Mouse (Mus musculus): ENCODE data around the gene Cog3. TPM values are rescaled to one million over a fixed set of nuclear protein-coding genes. Genes with fewer than 3 reads are reported as not detected.

The Cog3 gene
- 19.6 and 25.4 TPM in 2 replicates for polyA plus RNA-seq (2014; fragmentation: Nextera tagmentation; extraction: Ambion mirVana)

- under 1% methylated on average over 77 of the region's 78 CpGs for WGBS
Measured at GRCm38 (mm10) chr14:75753991-75754817, at the start of gene Cog3. Gene Cog3 (minus strand): TSS chr14:75754517.

GRCm38 (mm10) chr14:75797769-75798386, 43.6 kb upstream of the Cog3 start:
- Histone ChIP-seq H3K27me3 (ENCODE audit: control insufficient read depth, insufficient read depth, low read length) (no peaks in the 10 kb centered on the region), H3K9ac (replicated peaks; ENCODE audit: low read length) (no peak overlapping the region), H3K4me3 (replicated peaks; ENCODE audit: low read depth, low read length) (no peak overlapping the region), H3K4me2 (ENCODE audit: low read length) (no peak overlapping the region), H3K36me3 (ENCODE audit: control insufficient read depth, insufficient read depth, low read length) (no peaks in the 10 kb centered on the region), H3K4me1 (ENCODE audit: control insufficient read depth, insufficient read depth, low read length) (no peaks in the 10 kb centered on the region), H3K9me3 (ENCODE audit: control insufficient read depth, low read length) (no peaks in the 10 kb centered on the region), H3K27ac (replicated peaks; ENCODE audit: low read depth, low read length) (no peak overlapping the region)
- no peak for DNase-seq
- no peak for ATAC-seq (ENCODE audit: low FRiP score, low TSS enrichment)
- WGBS, result 68% methylated on average over 5 of the region's 5 CpGs

More at GRCm38 (mm10) chr14:75753991-75754817, at the start of gene Cog3:
- peak; percentile 97 for DNase-seq
- H3K9ac ChIP-seq (replicated peaks; ENCODE audit: low read length), result peak within 1 kb of the TSS; percentile 92
- no peaks in the 10 kb centered on the region for H3K27me3 ChIP-seq (ENCODE audit: control insufficient read depth, insufficient read depth, low read length)
- H3K36me3 ChIP-seq (ENCODE audit: control insufficient read depth, insufficient read depth, low read length), result no peaks in the 10 kb centered on the region; the same call in 1 of the 2 replicates
- no peaks in the 10 kb centered on the region for H3K9me3 ChIP-seq (ENCODE audit: control insufficient read depth, low read length)
- peaks cover 26% of the 10 kb centered on the region for H3K4me1 ChIP-seq (ENCODE audit: control insufficient read depth, insufficient read depth, low read length)
- peak; percentile 98 for ATAC-seq (ENCODE audit: low FRiP score, low TSS enrichment)
- H3K4me2 ChIP-seq (ENCODE audit: low read length), result peak within 1 kb of the TSS; percentile 86
- H3K4me3 ChIP-seq (replicated peaks; ENCODE audit: low read depth, low read length), result peak within 1 kb of the TSS; percentile 97
- peak within 1 kb of the TSS; percentile 85 for H3K27ac ChIP-seq (replicated peaks; ENCODE audit: low read depth, low read length)

- ATAC-seq (ENCODE audit: low FRiP score, low TSS enrichment) (no peak), DNase-seq (no peak)
- H3K36me3 ChIP-seq (ENCODE audit: control insufficient read depth, insufficient read depth, low read length), result no peaks in the 10 kb centered on the region
- no peak overlapping the region for H3K27ac ChIP-seq (replicated peaks; ENCODE audit: low read depth, low read length)
- 89% methylated on average over 4 of the region's 4 CpGs for WGBS
- H3K9ac ChIP-seq (replicated peaks; ENCODE audit: low read length), result no peak overlapping the region
- H3K9me3 ChIP-seq (ENCODE audit: control insufficient read depth, low read length), result no peaks in the 10 kb centered on the region
- H3K4me1 ChIP-seq (ENCODE audit: control insufficient read depth, insufficient read depth, low read length), result no peaks in the 10 kb centered on the region
- H3K4me2 ChIP-seq (ENCODE audit: low read length), result no peak overlapping the region
- no peaks in the 10 kb centered on the region for H3K27me3 ChIP-seq (ENCODE audit: control insufficient read depth, insufficient read depth, low read length)
- H3K4me3 ChIP-seq (replicated peaks; ENCODE audit: low read depth, low read length), result no peak overlapping the region
Measured at GRCm38 (mm10) chr14:75795918-75796317, 41.6 kb upstream of the Cog3 start.

GRCm38 (mm10) chr14:75794726-75795125, 40.4 kb upstream of the Cog3 start:
- 77% methylated on average over 5 of the region's 5 CpGs for WGBS
- Histone ChIP-seq H3K4me2 (ENCODE audit: low read length) (no peak overlapping the region), H3K4me3 (replicated peaks; ENCODE audit: low read depth, low read length) (no peak overlapping the region), H3K36me3 (ENCODE audit: control insufficient read depth, insufficient read depth, low read length) (no peaks in the 10 kb centered on the region), H3K27ac (replicated peaks; ENCODE audit: low read depth, low read length) (no peak overlapping the region), H3K9me3 (ENCODE audit: control insufficient read depth, low read length) (no peaks in the 10 kb centered on the region), H3K27me3 (ENCODE audit: control insufficient read depth, insufficient read depth, low read length) (no peaks in the 10 kb centered on the region), H3K4me1 (ENCODE audit: control insufficient read depth, insufficient read depth, low read length) (no peaks in the 10 kb centered on the region), H3K9ac (replicated peaks; ENCODE audit: low read length) (no peak overlapping the region)
- DNase-seq, result no peak
- no peak for ATAC-seq (ENCODE audit: low FRiP score, low TSS enrichment)

GRCm38 (mm10) chr14:75794324-75794723, 40.0 kb upstream of the Cog3 start:
- H3K27me3 ChIP-seq (ENCODE audit: control insufficient read depth, insufficient read depth, low read length), result no peaks in the 10 kb centered on the region
- no peaks in the 10 kb centered on the region for H3K4me1 ChIP-seq (ENCODE audit: control insufficient read depth, insufficient read depth, low read length)
- H3K9me3 ChIP-seq (ENCODE audit: control insufficient read depth, low read length), result no peaks in the 10 kb centered on the region
- no peak overlapping the region for H3K9ac ChIP-seq (replicated peaks; ENCODE audit: low read length)
- WGBS, result 67% methylated on average over 6 of the region's 6 CpGs
- no peak overlapping the region for H3K4me3 ChIP-seq (replicated peaks; ENCODE audit: low read depth, low read length)
- no peaks in the 10 kb centered on the region for H3K36me3 ChIP-seq (ENCODE audit: control insufficient read depth, insufficient read depth, low read length)
- H3K27ac ChIP-seq (replicated peaks; ENCODE audit: low read depth, low read length), result no peak overlapping the region
- ATAC-seq (ENCODE audit: low FRiP score, low TSS enrichment) (no peak), DNase-seq (no peak)
- H3K4me2 ChIP-seq (ENCODE audit: low read length), result no peak overlapping the region

GRCm38 (mm10) chr14:75793110-75793509, 38.8 kb upstream of the Cog3 start:
- H3K9ac ChIP-seq (replicated peaks; ENCODE audit: low read length), result no peak overlapping the region
- DNase-seq (no peak), ATAC-seq (ENCODE audit: low FRiP score, low TSS enrichment) (no peak)
- H3K9me3 ChIP-seq (ENCODE audit: control insufficient read depth, low read length), result no peaks in the 10 kb centered on the region
- no peak overlapping the region for H3K4me2 ChIP-seq (ENCODE audit: low read length)
- WGBS, result 94% methylated on average over 4 of the region's 4 CpGs
- no peak overlapping the region for H3K4me3 ChIP-seq (replicated peaks; ENCODE audit: low read depth, low read length)
- H3K27ac ChIP-seq (replicated peaks; ENCODE audit: low read depth, low read length), result no peak overlapping the region
- no peaks in the 10 kb centered on the region for H3K4me1 ChIP-seq (ENCODE audit: control insufficient read depth, insufficient read depth, low read length)
- no peaks in the 10 kb centered on the region for H3K36me3 ChIP-seq (ENCODE audit: control insufficient read depth, insufficient read depth, low read length)
- H3K27me3 ChIP-seq (ENCODE audit: control insufficient read depth, insufficient read depth, low read length), result no peaks in the 10 kb centered on the region

- ATAC-seq (ENCODE audit: low FRiP score, low TSS enrichment) (no peak), DNase-seq (no peak)
- Histone ChIP-seq H3K4me1 (ENCODE audit: control insufficient read depth, insufficient read depth, low read length) (no peaks in the 10 kb centered on the region), H3K36me3 (ENCODE audit: control insufficient read depth, insufficient read depth, low read length) (no peaks in the 10 kb centered on the region), H3K9ac (replicated peaks; ENCODE audit: low read length) (no peak overlapping the region), H3K9me3 (ENCODE audit: control insufficient read depth, low read length) (no peaks in the 10 kb centered on the region), H3K27ac (replicated peaks; ENCODE audit: low read depth, low read length) (no peak overlapping the region), H3K27me3 (ENCODE audit: control insufficient read depth, insufficient read depth, low read length) (no peaks in the 10 kb centered on the region), H3K4me3 (replicated peaks; ENCODE audit: low read depth, low read length) (no peak overlapping the region), H3K4me2 (ENCODE audit: low read length) (no peak overlapping the region)
- WGBS, result 91% methylated on average over 3 of the region's 3 CpGs
Measured at GRCm38 (mm10) chr14:75791372-75791771, 37.1 kb upstream of the Cog3 start.

- Histone ChIP-seq H3K9me3 (ENCODE audit: control insufficient read depth, low read length) (no peaks in the 10 kb centered on the region), H3K4me1 (ENCODE audit: control insufficient read depth, insufficient read depth, low read length) (0 out of 2 replicates have a peak, but pooled peaks cover 4% of the 10 kb centered on the region), H3K27ac (replicated peaks; ENCODE audit: low read depth, low read length) (no peak overlapping the region), H3K36me3 (ENCODE audit: control insufficient read depth, insufficient read depth, low read length) (no peaks in the 10 kb centered on the region), H3K9ac (replicated peaks; ENCODE audit: low read length) (no peak overlapping the region), H3K27me3 (ENCODE audit: control insufficient read depth, insufficient read depth, low read length) (no peaks in the 10 kb centered on the region), H3K4me2 (ENCODE audit: low read length) (no peak overlapping the region), H3K4me3 (replicated peaks; ENCODE audit: low read depth, low read length) (no peak overlapping the region)
- DNase-seq, result no peak
- ATAC-seq (ENCODE audit: low FRiP score, low TSS enrichment), result no peak
- WGBS, result 88% methylated on average over 3 of the region's 3 CpGs
Measured at GRCm38 (mm10) chr14:75790411-75790996, 36.2 kb upstream of the Cog3 start.

Measured in midbrain, embryonic 14.5 days (tissue).